Mouse (Mus musculus) layer of hippocampus, postnatal 25 days (tissue): ENCODE measurements at regions not wholly inside any gene's neighbourhood (a gene's known extent, or its start where the extent isn't known, plus 50 kb on each side); places are given as distances from the start of the nearest gene placed in this dataset.

Experiments used
- DNase-seq, 2 experiments: peaks; one replicate each; pipeline ENCODE4 v3.0.0; 2022; ENCODE audit warnings: mixed read lengths in 2 of 2, low spot score in 1 of 2; ENCODE audit errors: extremely low spot score in 1 of 2

GRCm38 (mm10) chr1:72963449-72963848, 52.3 kb downstream of the Tnp1 start:
- peak in 1 of 2 experiments; percentile 8 for DNase-seq

GRCm38 (mm10) chr1:72960241-72960653, 55.5 kb downstream of the Tnp1 start:
- no peak for DNase-seq

GRCm38 (mm10) chr1:72955387-72955786, 60.3 kb downstream of the Tnp1 start:
- no peak for DNase-seq

GRCm38 (mm10) chr1:72952896-72953295, 62.8 kb downstream of the Tnp1 start:
- DNase-seq, result no peak

- DNase-seq, result no peak
These were observed 63.9 kb downstream of the Tnp1 start for GRCm38 (mm10) chr1:72951802-72952201.

GRCm38 (mm10) chr1:72951365-72951764, 64.3 kb downstream of the Tnp1 start:
- no peak for DNase-seq

- DNase-seq, result no peak
These were observed 69.5 kb downstream of the Tnp1 start for GRCm38 (mm10) chr1:72946235-72946634.

- no peak for DNase-seq
These were observed 70.0 kb downstream of the Tnp1 start for GRCm38 (mm10) chr1:72945750-72946102.

- DNase-seq, result no peak
These were observed 70.4 kb upstream of the Igfbp5 start for GRCm38 (mm10) chr1:72944805-72945749.

GRCm38 (mm10) chr1:72944221-72944620, 69.5 kb upstream of the Igfbp5 start:
- no peak for DNase-seq

GRCm38 (mm10) chr1:72943082-72943481, 68.4 kb upstream of the Igfbp5 start:
- DNase-seq, result no peak

GRCm38 (mm10) chr1:72942351-72942750, 67.7 kb upstream of the Igfbp5 start:
- DNase-seq, result no peak

GRCm38 (mm10) chr1:72939948-72940347, 65.3 kb upstream of the Igfbp5 start:
- DNase-seq, result no peak

- no peak for DNase-seq
These were observed 62.2 kb upstream of the Igfbp5 start for GRCm38 (mm10) chr1:72936681-72937465.

GRCm38 (mm10) chr1:72936231-72936630, 61.5 kb upstream of the Igfbp5 start:
- DNase-seq, result no peak

GRCm38 (mm10) chr1:72935084-72935483, 60.4 kb upstream of the Igfbp5 start:
- no peak for DNase-seq

- no peak for DNase-seq
These were observed 55.1 kb upstream of the Igfbp5 start for GRCm38 (mm10) chr1:72929774-72930173.
